Mouse (Mus musculus): ENCODE measurements at regions not wholly inside any gene's neighbourhood (a gene's known extent, or its start where the extent isn't known, plus 50 kb on each side); places are given as distances from the start of the nearest gene placed in this dataset.
A peak's percentile ranks its signal among the peaks of the same experiment; 100 is the strongest.

DNA sequence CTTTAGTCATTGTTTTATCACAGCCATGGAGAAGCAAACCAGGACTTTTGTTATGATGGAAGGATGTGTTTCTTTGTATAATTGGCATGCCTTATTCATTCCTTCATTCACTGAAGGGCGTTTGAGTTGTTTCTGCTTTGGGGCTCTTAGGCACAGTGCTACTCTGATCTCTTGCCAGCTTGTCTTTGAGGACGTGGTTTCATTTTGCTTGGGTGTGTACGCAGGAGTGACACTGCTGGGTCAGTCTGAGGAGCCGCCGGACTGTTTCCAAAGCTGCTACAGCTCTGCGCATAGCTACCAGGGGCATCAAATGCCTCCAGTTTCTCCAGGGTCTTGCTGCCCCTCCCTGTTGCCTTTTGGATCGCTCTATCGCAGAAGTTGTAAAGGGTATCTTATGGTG is 141.9 kb downstream of the 1500009L16Rik start:
- DNase-seq (ENCODE audit: low spot score in 2 of 2): no peak
- TF ChIP-seq CTCF (conservative IDR thresholded peaks at IDR 0.05): no peak
- Histone ChIP-seq H3K27ac (no peak overlapping the region), H3K4me3 (no peak overlapping the region)

DNA sequence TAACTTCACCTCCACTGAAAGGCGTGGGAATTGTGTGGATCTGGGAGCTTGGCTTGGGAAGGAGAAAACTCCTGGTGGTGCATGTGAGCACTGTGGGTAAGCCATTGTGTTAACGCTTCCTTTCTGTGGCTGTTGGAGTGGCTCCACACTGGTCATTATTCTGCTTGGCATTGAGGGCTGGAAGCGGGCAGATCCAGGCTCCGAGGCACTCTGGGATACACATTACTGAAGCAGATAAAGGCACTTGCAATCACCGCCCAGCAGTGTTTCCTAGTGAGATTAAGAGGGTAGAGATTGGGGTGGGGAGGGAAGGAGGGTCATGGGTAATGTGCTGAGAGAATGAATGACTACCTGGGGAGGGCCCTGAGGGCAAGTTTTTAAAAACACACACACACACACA is 143.3 kb downstream of the 1500009L16Rik start:
- no peak overlapping the region for H3K4me3 ChIP-seq
- H3K27ac ChIP-seq: no peak overlapping the region
- TF ChIP-seq CTCF (conservative IDR thresholded peaks at IDR 0.05): peak; percentile 37
- no peak for DNase-seq (ENCODE audit: low spot score in 2 of 2)

DNA sequence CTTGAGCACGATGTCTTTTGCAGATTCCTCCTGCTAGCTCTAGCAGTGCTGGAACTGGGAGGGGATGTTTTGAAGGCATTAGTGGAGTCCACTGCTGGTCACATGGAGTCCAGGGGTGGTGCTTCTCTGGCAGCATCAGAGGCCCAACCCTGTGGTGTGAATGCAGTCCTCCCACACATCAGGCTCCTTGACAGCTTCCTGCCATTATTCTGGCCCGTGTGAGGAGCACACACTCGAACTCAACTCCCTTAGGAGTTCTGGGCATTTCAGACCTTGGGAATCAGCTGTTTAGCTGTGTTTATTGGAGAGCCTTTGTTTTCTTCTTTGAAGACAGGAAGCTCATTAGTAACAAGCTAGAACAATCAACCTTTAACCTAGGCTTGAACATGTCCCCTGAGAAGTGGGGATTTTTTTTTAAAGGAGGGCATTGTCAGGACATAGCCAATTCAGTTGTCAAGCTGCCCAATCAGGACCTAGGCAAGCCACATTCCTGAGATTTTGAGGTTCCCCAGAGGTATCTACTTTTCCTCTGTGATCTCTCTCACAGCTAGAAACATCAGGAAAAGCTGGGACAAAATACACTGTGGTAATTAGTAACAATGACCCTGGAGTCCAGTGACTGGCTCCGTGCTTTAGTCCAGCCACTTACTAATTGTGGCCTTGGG is 149.2 kb downstream of the 1500009L16Rik start:
- no peak for TF ChIP-seq CTCF (conservative IDR thresholded peaks at IDR 0.05)
- Histone ChIP-seq H3K4me3 (no peak overlapping the region), H3K27ac (no peak overlapping the region)
- no peak for DNase-seq (ENCODE audit: low spot score in 2 of 2)

DNA sequence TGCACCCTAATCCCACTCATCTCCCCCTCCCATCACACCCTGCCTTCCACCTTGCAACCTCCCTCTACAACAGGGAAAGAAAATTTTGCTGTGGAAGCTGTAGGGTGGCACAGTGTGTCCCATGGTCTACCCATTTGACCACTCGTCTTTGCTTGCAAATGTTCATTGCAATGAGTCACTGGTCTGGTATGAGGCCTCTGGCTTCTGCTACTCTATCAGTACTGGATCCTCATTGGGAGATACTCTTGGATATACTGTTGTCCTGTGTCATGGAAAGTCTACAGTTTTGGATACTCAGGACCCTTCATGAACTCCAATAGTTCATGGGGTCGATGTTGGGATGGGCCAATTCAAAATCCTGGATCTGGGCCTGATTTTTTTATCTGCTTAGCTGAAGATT is 156.1 kb downstream of the 1500009L16Rik start:
- Histone ChIP-seq H3K27ac (no peak overlapping the region), H3K4me3 (no peak overlapping the region)
- no peak for TF ChIP-seq CTCF (conservative IDR thresholded peaks at IDR 0.05)
- no peak for DNase-seq (ENCODE audit: low spot score in 2 of 2)

DNA sequence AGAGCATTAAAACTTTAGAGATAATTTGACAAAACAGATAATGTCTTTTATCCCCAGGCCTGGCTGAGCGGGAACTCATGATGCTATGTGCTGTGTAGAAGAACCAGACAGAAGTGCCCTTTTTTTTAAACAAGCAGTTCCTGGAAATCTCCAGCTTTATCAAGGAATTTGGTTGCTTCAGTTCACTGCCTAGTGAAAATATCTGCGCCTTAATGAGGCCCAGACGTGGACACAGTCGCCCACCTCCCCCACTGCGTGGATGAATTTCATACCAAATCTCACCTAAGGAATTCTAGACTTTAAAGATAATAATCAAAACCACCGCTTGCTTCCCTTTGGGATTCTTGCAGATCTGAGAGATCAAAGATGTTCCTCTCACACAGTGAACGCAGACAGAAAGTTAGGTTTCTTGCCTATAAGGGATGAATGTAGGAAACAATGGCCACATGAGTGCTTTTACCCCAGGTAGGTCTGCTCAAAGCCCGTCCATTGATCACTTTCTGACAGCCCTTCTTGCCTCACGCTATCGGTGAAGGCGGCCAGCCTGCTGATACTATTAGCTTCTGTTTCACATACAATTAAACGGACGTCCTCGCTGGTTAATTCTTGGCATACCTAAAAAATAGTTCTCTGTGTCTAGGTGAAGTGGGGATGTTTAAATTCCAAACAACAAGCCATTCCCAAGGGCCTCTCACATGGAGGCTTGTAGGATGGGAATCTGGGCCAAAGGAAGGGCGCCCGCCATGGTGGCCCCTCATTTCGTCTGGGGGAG is 159.6 kb downstream of the 1500009L16Rik start:
- TF ChIP-seq CTCF (conservative IDR thresholded peaks at IDR 0.05): no peak
- Histone ChIP-seq H3K27ac (no peak overlapping the region), H3K4me3 (no peak overlapping the region)
- DNase-seq (ENCODE audit: low spot score in 2 of 2): no peak

DNA sequence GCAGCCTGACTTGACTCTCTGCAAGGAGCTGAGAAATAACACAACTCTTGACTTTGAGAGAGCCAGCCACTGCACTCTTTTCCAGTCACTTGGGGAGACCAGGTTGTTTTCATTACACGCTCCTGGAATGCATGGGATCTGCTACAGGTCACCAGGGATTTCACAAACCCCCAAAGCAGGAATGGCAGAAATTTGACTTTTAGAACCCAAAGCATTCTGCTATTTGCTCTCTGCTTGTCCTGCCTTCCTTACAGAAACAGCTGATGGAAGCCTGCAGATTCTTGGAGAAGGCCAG is 160.2 kb downstream of the 1500009L16Rik start:
- DNase-seq (ENCODE audit: low spot score in 2 of 2): no peak

DNA sequence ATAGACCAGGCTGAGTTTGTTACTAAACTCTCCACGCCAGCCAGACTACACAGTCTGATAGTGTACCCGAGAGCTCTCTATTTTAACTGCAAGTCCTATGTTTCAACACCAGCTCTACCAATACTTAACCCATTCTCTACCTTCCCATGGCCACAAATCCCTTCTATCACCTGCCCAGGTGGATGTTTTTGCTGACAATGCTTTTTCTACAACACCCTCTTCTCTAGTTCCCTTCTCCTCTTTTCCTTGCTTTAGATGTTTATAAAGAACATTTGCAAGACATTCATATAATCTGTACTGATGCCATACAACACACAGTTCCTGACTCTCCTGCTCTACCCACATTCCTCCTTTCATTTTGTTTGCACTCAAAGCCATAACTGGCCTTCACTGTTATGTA is 161.9 kb downstream of the 1500009L16Rik start:
- TF ChIP-seq CTCF (conservative IDR thresholded peaks at IDR 0.05): no peak
- Histone ChIP-seq H3K27ac (no peak overlapping the region), H3K4me3 (no peak overlapping the region)
- no peak for DNase-seq (ENCODE audit: low spot score in 2 of 2)

More for the DNA sequence above, 160.2 kb downstream of the 1500009L16Rik start:
- TF ChIP-seq CTCF (conservative IDR thresholded peaks at IDR 0.05): no peak
- Histone ChIP-seq H3K4me3 (no peak overlapping the region), H3K27ac (no peak overlapping the region)

DNA sequence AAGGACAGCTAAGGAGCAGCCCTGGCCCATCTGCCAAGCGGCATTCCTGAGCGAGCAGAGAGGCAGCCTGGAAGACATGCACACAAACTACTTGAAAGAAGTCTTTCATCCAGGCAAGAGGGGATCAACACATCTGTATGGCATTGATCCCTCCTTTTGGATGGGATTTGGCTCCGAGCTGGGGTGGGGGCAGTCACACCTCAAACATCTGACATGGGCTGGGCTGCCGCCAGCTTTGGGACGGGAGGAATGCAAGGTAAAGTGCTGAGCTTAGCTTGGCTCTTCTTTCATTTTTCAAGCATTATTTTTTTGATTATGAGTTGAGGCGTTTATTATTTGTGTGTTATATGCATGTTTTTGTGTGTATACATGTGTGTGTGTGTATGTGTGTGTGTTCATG is 165.9 kb downstream of the 1500009L16Rik start:
- no peak for TF ChIP-seq CTCF (conservative IDR thresholded peaks at IDR 0.05)
- H3K4me3 ChIP-seq: no peak overlapping the region
- no peak overlapping the region for H3K27ac ChIP-seq
- DNase-seq (ENCODE audit: low spot score in 2 of 2): no peak

DNA sequence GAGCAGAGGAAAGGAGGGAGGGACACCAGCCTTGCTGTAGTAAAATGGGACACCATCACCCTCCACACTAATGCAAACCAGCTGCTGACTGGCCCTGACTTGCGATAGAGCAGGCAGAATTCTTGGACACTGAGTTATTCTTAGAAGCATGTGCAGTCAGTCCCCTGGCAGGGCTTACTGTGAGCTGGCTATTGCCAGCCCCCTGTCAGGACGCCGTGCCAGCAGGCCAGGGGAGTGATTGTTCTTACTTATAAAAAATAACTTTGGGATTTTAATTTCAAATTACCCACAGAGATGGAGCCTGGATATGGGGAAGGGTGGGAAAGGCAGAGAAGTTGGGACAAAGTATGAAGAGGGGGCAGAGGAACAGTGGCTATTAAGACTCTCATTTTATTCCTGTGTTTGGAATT is 173.1 kb downstream of the 1500009L16Rik start:
- DNase-seq (ENCODE audit: low spot score in 2 of 2): no peak
- H3K27ac ChIP-seq: no peak overlapping the region
- no peak overlapping the region for H3K4me3 ChIP-seq
- no peak for TF ChIP-seq CTCF (conservative IDR thresholded peaks at IDR 0.05)

DNA sequence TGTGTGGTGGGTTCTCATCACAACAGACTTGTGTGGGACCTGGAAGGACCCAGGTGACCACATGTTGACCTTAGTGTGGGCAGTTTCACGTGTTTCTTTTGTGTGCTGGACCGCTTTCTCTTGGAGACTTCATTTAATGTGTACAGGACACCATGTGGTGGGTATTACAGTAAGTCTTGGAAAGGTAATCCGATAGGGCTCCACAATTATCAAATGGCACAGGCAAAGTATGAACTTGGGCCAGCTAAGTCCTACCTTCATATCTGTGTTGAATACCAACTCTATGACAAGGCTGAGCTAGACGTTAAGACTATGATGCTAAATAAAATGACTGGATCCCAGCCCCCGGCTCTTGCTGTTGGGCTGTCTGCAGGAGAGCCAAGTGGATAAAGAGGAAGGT is 173.5 kb downstream of the 1500009L16Rik start:
- TF ChIP-seq CTCF (conservative IDR thresholded peaks at IDR 0.05): no peak
- DNase-seq (ENCODE audit: low spot score in 2 of 2): no peak
- Histone ChIP-seq H3K27ac (no peak overlapping the region), H3K4me3 (no peak overlapping the region)

DNA sequence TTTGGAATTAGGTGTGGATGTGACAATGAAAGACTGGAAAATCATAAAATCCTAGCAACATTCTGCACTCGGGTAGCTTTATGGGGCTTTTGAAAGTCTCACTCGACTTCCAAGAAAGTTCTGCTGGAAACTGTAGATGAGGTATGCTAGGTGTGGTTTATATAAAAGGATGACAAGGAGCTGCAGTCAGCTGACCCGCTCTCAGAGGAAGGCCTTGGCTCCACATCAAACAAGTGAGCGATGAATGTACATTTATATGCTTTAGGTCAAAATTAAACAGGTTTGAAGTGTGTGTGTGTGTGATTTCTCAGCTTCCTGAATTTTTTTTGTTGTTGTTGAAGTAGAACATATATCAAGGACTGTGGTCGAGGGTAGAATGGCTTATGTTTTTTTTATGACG is 174.9 kb downstream of the 1500009L16Rik start:
- DNase-seq (ENCODE audit: low spot score in 2 of 2): no peak
- TF ChIP-seq CTCF (conservative IDR thresholded peaks at IDR 0.05): no peak
- no peak overlapping the region for H3K27ac ChIP-seq
- no peak overlapping the region for H3K4me3 ChIP-seq

DNA sequence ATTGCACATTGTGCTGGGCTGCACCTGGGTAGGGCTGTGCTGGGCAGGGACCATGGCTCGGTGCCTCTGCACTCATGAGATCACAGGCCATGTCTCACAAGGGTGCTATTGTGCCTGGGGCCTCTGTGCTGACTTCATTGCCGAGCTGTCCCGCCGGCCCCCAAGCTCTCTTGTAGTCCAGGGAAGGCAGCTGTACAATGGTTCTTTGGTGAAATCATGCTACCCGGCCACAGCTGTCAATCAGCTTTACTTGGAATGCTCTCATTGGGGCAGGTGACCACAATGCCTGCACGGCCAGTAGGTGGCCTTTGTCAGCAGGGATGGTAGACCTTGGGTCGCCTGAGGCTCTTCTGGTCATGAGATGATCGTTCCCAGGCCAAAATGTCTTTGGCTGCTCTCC is 184.1 kb downstream of the 1500009L16Rik start:
- H3K27ac ChIP-seq: peak overlapping the region; percentile 60
- DNase-seq (ENCODE audit: low spot score in 2 of 2): peak; percentile 23 to 48
- TF ChIP-seq CTCF (conservative IDR thresholded peaks at IDR 0.05): peak; percentile 52
- no peak overlapping the region for H3K4me3 ChIP-seq

DNA sequence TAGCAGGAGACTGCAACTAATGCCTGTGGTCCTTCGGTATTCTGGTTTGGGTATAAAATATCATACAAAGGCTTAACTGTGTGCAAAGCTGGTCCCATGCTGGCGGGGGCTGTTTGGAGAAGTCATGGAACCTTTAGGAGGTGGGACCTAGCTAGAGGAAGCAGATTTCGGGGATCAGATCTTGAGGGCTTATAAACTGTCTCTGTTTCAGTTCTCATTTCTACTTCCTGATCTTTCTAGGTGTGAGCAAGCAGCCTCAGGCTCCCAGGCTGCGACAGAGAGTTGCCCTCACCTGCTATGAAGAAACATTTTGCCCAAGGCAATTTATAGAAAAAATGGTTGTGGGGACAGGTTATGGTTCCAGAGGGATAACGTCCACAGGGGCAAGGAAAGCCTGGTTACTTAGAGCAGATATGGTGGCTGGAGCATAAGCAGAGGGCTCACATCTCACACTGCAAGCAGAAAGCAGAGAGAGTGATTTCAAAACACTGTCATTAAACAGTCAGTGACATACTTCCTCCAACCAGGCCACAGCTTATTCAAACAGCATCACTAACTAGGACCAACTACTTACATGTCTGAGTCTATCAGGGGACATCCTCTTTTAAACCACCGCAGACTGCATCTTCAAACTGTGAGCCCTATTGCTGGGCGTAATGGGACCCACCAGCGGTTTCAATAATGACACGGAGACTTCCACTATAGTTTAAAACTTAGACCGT is 188.1 kb downstream of the 1500009L16Rik start:
- no peak overlapping the region for H3K4me3 ChIP-seq
- DNase-seq (ENCODE audit: low spot score in 2 of 2): no peak
- H3K27ac ChIP-seq: no peak overlapping the region
- TF ChIP-seq CTCF (conservative IDR thresholded peaks at IDR 0.05): no peak

Data from layer of hippocampus, adult 2 months (tissue).